Mouse (Mus musculus) myocyte (in vitro differentiated cells): Measurements from ENCODE around the gene Fam81a. TPM values are rescaled to one million over a fixed set of nuclear protein-coding genes. Genes with fewer than 3 reads are reported as not detected.
A peak's percentile ranks its signal among the peaks of the same experiment; 100 is the strongest.

Experiments used
- H3K27me3 ChIP-seq: one replicate; pipeline ENCODE4 v1.6.1; 2011; ENCODE audit not compliant: control insufficient read depth, insufficient read depth, insufficient read length
- H3K36me3 ChIP-seq: one replicate; pipeline ENCODE4 v1.6.1; 2011; ENCODE audit not compliant: control insufficient read depth, insufficient read depth
- H3K4me2 ChIP-seq: one replicate; pipeline ENCODE4 v1.6.1; 2011; ENCODE audit warnings: low read depth, control low read depth
- H3K4me3 ChIP-seq: one replicate; pipeline ENCODE4 v1.5.1; 2011; ENCODE audit warnings: mild to moderate bottlenecking, control low read depth, moderate library complexity
- H3K79me2 ChIP-seq: one replicate; pipeline ENCODE4 v1.6.1; 2011; ENCODE audit not compliant: control insufficient read depth, insufficient read depth
- H3ac ChIP-seq: one replicate; pipeline ENCODE4 v1.6.1; 2011; ENCODE audit not compliant: control insufficient read depth, insufficient read length
- CEBPB ChIP-seq: IDR thresholded peaks from 2 replicates; pipeline ENCODE4 v1.6.1; 2011; ENCODE audit warnings: mild to moderate bottlenecking, moderate library complexity; ENCODE audit not compliant: poor library complexity, insufficient read depth, severe bottlenecking
- E2F4 ChIP-seq: IDR thresholded peaks from one replicate; pipeline ENCODE4 v1.6.1; 2011; ENCODE audit warnings: mild to moderate bottlenecking, control low read depth, moderate library complexity; ENCODE audit not compliant: insufficient read depth
- MAX ChIP-seq: IDR thresholded peaks from one replicate; pipeline ENCODE4 v1.6.1; 2011; ENCODE audit warnings: low read depth, mild to moderate bottlenecking, control low read depth
- MYOD1 ChIP-seq, 3 experiments: IDR thresholded peaks; one replicate each; pipeline ENCODE4 v1.6.1; 2011; ENCODE audit warnings: control low read depth in 2 of 3, low read depth in 2 of 3, mild to moderate bottlenecking in 2 of 3, moderate library complexity in 1 of 3; ENCODE audit not compliant: insufficient read length in 2 of 3, control insufficient read depth in 1 of 3
- MYOG ChIP-seq, 3 experiments: IDR thresholded peaks; one replicate each; pipeline ENCODE4 v1.6.1; 2011; ENCODE audit warnings: control low read depth in 2 of 3, low read depth in 2 of 3, mild to moderate bottlenecking in 2 of 3; ENCODE audit not compliant: insufficient read length in 2 of 3, control insufficient read depth in 1 of 3, insufficient read depth in 1 of 3
- POLR2A ChIP-seq: IDR thresholded peaks from one replicate; pipeline ENCODE4 v1.6.1; 2011; ENCODE audit warnings: low read depth, mild to moderate bottlenecking, control low read depth, moderate library complexity; ENCODE audit not compliant: insufficient read length
- POLR2AphosphoS2 ChIP-seq: IDR thresholded peaks from one replicate; pipeline ENCODE4 v1.6.1; 2011; ENCODE audit warnings: low read depth, control low read depth; ENCODE audit not compliant: insufficient read length
- REST ChIP-seq: IDR thresholded peaks from one replicate; pipeline ENCODE4 v1.6.1; 2011; ENCODE audit warnings: mild to moderate bottlenecking, control low read depth, moderate library complexity; ENCODE audit not compliant: insufficient read depth, insufficient read length
- SRF ChIP-seq: IDR thresholded peaks from one replicate; pipeline ENCODE4 v1.6.1; 2011; ENCODE audit warnings: low read depth; ENCODE audit not compliant: control insufficient read depth, insufficient read length
- TCF12 ChIP-seq: IDR thresholded peaks from one replicate; pipeline ENCODE4 v1.6.1; 2011; ENCODE audit warnings: mild to moderate bottlenecking, control low read depth; ENCODE audit not compliant: poor library complexity, insufficient read depth, severe bottlenecking
- TCF3 ChIP-seq: IDR thresholded peaks from one replicate; pipeline ENCODE4 v1.6.1; 2011; ENCODE audit warnings: low read depth, control low read depth; ENCODE audit not compliant: insufficient read length
- USF1 ChIP-seq: IDR thresholded peaks from one replicate; pipeline ENCODE4 v1.6.1; 2011; ENCODE audit warnings: low read depth, mild to moderate bottlenecking, control low read depth, moderate library complexity
- polyA plus RNA-seq: library from polyadenylated mRNA; unstranded; fragments of >200 nt; fragmentation: generic; extraction: Trizol; gene quantifications from one replicate; pipeline ENCODE4 v1.2.1, GENCODE M21; 2012; ENCODE audit warnings: missing spikeins

Fam81a gene
- polyA plus RNA-seq, 1 experiment, result 0.20 TPM

DNA sequence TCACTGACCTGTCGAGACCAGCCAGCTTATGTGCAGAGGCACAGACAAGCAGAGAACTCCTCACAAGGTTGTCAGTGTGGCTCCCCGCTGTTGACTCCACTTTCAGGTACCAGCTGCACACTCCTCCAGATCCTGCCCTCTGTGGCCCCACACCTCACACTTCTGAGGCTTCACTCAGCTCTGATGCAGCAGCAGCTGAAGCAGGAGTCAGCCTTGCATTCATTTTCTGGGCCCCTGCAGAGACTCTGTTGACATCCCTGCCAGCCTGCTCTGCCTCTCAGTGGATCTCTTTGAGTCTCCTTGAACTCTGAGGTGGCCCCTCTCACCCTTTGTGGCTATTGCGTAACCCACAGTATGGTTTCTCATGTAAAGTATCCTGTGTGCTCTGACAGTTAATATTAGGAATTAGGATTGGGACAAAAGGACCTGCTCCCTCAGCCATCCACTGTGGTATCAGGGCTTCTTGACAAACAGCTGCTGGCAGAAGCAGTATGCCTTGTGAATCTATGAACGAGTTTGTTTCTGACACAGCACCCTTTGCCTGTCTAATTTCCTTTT lies 32.0 kb upstream of the Fam81a start:
- Histone ChIP-seq H3ac (no peak overlapping the region), H3K4me3 (no peak overlapping the region), H3K27me3 (no peaks in the 10 kb centered on the region), H3K36me3 (no peaks in the 10 kb centered on the region), H3K79me2 (no peaks in the 10 kb centered on the region), H3K4me2 (no peak overlapping the region)
- TF ChIP-seq TCF12 (no peak), MYOD1 (IDR thresholded peaks at IDR 0.05; ENCODE audit: control insufficient read depth in 1 of 3, insufficient read length in 2 of 3, low read depth in 2 of 3) (no peak), SRF (no peak), MAX (no peak), E2F4 (no peak), MYOG (IDR thresholded peaks at IDR 0.05; ENCODE audit: control insufficient read depth in 1 of 3, insufficient read depth in 1 of 3, insufficient read length in 2 of 3, low read depth in 2 of 3) (no peak), USF1 (no peak), CEBPB (peak; percentile 68), POLR2AphosphoS2 (no peak)

DNA sequence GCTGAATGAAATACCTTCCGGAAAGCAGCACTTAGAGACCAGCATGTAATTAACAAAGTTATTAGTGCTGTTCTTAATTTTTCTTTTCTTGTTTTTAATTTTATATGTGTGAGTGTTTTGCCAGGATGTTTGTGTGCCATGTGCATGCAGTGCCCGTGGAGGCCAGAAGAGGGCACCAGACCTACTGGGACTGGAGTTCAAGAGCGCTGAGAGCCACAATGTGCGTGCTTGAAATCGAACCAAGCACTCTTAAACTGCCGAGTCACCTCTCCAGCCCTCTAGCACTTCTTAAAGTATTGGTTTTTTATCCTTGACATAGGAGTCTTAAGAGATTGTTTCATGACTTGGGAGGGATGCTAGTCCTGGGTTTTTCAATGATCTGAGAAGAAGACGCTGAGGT lies 26.6 kb upstream of the Fam81a start:
- H3K4me2 ChIP-seq, result no peak overlapping the region
- H3ac ChIP-seq, result no peak overlapping the region
- TF ChIP-seq SRF, result no peak
- TF ChIP-seq POLR2A, result no peak
- no peak for TF ChIP-seq CEBPB
- TF ChIP-seq POLR2AphosphoS2, result no peak
- no peak for TF ChIP-seq REST
- TF ChIP-seq MAX, result no peak
- TF ChIP-seq MYOG (IDR thresholded peaks at IDR 0.05; ENCODE audit: control insufficient read depth in 1 of 3, insufficient read depth in 1 of 3, insufficient read length in 2 of 3, low read depth in 2 of 3), result no peak
- no peak for TF ChIP-seq TCF12
- H3K27me3 ChIP-seq, result no peaks in the 10 kb centered on the region
- H3K79me2 ChIP-seq, result no peaks in the 10 kb centered on the region
- H3K4me3 ChIP-seq, result no peak overlapping the region
- H3K36me3 ChIP-seq, result no peaks in the 10 kb centered on the region

DNA sequence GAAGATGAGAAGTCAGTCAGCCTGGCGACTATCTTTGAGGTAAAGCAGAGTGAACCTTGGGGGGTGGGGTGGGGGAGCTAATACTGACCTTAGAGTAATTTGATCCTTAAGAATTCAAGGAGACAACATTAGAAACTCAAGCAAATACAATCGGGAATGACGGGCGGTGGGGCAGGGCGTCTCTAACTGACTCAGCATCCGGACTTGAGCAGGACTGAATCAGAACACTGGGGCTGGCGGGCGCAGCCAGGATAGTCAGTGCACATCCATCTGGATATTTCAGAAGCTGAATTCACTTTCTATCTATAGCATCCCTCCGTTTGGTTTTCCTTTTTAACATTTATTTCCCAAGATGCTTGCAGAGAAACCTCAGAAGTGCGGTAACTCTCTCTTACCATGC lies 17.7 kb upstream of the Fam81a start:
- Histone ChIP-seq H3K4me2 (no peak overlapping the region), H3K79me2 (no peaks in the 10 kb centered on the region), H3K36me3 (no peaks in the 10 kb centered on the region), H3ac (no peak overlapping the region), H3K4me3 (no peak overlapping the region), H3K27me3 (no peaks in the 10 kb centered on the region)
- TF ChIP-seq REST (no peak), CEBPB (no peak), MAX (no peak), E2F4 (no peak), MYOD1 (IDR thresholded peaks at IDR 0.05; ENCODE audit: control insufficient read depth in 1 of 3, insufficient read length in 2 of 3, low read depth in 2 of 3) (no peak), POLR2AphosphoS2 (no peak), POLR2A (no peak), SRF (no peak), MYOG (IDR thresholded peaks at IDR 0.05; ENCODE audit: control insufficient read depth in 1 of 3, insufficient read depth in 1 of 3, insufficient read length in 2 of 3, low read depth in 2 of 3) (no peak), TCF3 (no peak), USF1 (no peak), TCF12 (no peak)

DNA sequence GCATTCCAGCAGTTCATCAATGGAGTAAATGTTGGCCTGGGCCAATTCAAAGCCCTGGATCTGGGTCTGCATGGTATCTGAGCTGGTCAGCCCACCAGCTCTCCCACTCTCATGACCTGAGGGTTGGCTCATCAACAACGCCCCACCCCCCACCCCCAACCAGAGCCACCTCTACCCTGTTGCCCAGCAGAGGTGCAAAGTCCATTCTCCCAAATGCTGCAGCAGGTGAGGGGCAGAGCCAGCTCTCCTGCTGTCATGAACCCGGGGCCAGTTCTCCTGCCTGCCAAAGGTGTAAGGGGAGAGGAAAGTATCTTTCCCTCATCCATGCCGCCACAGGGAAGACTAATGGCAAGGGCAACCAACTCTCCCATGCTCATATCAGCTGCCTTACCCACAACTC lies 5.3 kb upstream of the Fam81a start:
- Histone ChIP-seq H3K4me3 (no peak overlapping the region), H3ac (no peak overlapping the region), H3K36me3 (no peaks in the 10 kb centered on the region)

DNA sequence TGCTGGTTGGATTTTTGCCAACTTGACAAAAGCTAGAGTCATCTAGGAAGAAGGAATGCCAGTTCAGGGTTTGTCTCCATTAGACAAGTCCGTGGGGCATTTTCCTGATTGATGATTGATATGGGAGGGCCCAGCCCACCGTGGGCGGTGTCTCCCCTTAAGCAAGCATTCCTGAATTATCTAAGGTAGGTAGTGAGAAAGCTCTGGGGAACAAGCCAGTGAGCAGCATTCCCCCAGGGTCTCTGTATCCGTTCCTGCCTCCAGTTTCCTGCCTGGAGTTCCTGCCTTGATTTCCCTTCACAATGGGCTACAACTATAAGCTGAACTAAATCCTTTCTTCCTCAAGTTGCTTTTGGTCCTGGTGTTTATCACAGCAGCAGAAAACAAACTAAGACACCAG lies 3.1 kb upstream of the Fam81a start:
- H3K36me3 ChIP-seq, result no peaks in the 10 kb centered on the region
- TF ChIP-seq MYOG (IDR thresholded peaks at IDR 0.05; ENCODE audit: control insufficient read depth in 1 of 3, insufficient read depth in 1 of 3, insufficient read length in 2 of 3, low read depth in 2 of 3) (no peak), SRF (no peak), USF1 (no peak), REST (no peak), MAX (no peak), TCF3 (no peak), POLR2A (no peak), TCF12 (no peak), E2F4 (no peak), MYOD1 (IDR thresholded peaks at IDR 0.05; ENCODE audit: control insufficient read depth in 1 of 3, insufficient read length in 2 of 3, low read depth in 2 of 3) (no peak), POLR2AphosphoS2 (no peak), CEBPB (no peak)
- no peak overlapping the region for H3K4me3 ChIP-seq
- H3K4me2 ChIP-seq, result no peak overlapping the region
- no peak overlapping the region for H3ac ChIP-seq
- H3K27me3 ChIP-seq, result peaks cover 6% of the 10 kb centered on the region
- no peaks in the 10 kb centered on the region for H3K79me2 ChIP-seq

More for the DNA sequence above, 5.3 kb upstream of the Fam81a start:
- no peak for TF ChIP-seq REST
- no peak for TF ChIP-seq TCF3
- TF ChIP-seq CEBPB, result no peak
- no peak for TF ChIP-seq MAX
- no peak for TF ChIP-seq SRF
- TF ChIP-seq TCF12, result no peak
- no peak for TF ChIP-seq E2F4
- TF ChIP-seq USF1, result no peak
- no peak for TF ChIP-seq MYOD1 (IDR thresholded peaks at IDR 0.05; ENCODE audit: control insufficient read depth in 1 of 3, insufficient read length in 2 of 3, low read depth in 2 of 3)
- Histone ChIP-seq H3K4me2 (no peak overlapping the region), H3K79me2 (no peaks in the 10 kb centered on the region), H3K27me3 (peaks cover 4% of the 10 kb centered on the region)
